Mouse (Mus musculus): ENCODE data around the gene Slc38a10. TPM values are rescaled to one million over a fixed set of nuclear protein-coding genes. Genes with fewer than 3 reads are reported as not detected.

The Slc38a10 gene
- total and polyA plus RNA-seq, 2 experiments from 2014 or later: 65.9 to 139 TPM

DNA sequence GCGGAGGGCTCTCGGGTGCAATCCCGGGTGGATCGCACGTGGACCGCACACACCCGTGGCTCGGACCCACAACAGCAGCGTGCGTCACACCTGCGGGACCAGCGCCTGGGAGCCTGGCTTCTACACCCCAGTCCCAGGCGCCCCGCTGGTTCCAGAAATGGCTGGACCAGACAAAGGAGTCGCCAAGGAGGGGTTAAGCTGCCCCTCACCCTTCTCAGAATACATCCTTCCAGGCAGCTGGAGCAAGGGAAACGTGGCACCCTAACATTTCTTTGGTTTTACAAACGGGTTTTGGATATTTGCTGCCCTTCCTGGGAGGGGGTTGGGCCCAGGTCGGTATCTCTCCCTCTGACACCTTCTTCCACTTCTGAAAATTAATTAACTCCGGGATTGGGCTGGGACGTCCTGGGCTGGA lies 35.7 kb upstream of the Slc38a10 start:
- Histone ChIP-seq H3K9ac (replicated peaks; ENCODE audit: low read depth, low read length) (peak overlapping the region; percentile 85), H3K36me3 (replicated peaks; ENCODE audit: control insufficient read depth, insufficient read depth, low read length) (no peaks in the 10 kb centered on the region), H3K4me1 (ENCODE audit: control insufficient read depth, insufficient read depth) (peaks cover 40% of the 10 kb centered on the region), H3K4me2 (ENCODE audit: low read depth, low read length) (peak overlapping the region; percentile 76), H3K9me3 (replicated peaks; ENCODE audit: control insufficient read depth, low read length) (no peaks in the 10 kb centered on the region), H3K27ac (ENCODE audit: low read depth) (peak overlapping the region; percentile 94), H3K4me3 (ENCODE audit: low read depth, low read length) (peak overlapping the region; percentile 77), H3K27me3 (ENCODE audit: control insufficient read depth, insufficient read depth, low read length) (no peaks in the 10 kb centered on the region)
- no peak for ATAC-seq (ENCODE audit: insufficient read depth, low read depth)
- no peak for TF ChIP-seq EP300 (IDR thresholded peaks at IDR 0.05; ENCODE audit: low read depth)
- no peak for TF ChIP-seq CTCF (IDR thresholded peaks at IDR 0.05; ENCODE audit: low read depth)
- 6% methylated on average over 20 of the region's 20 CpGs for WGBS
- DNase-seq (ENCODE audit: low spot score): no peak

DNA sequence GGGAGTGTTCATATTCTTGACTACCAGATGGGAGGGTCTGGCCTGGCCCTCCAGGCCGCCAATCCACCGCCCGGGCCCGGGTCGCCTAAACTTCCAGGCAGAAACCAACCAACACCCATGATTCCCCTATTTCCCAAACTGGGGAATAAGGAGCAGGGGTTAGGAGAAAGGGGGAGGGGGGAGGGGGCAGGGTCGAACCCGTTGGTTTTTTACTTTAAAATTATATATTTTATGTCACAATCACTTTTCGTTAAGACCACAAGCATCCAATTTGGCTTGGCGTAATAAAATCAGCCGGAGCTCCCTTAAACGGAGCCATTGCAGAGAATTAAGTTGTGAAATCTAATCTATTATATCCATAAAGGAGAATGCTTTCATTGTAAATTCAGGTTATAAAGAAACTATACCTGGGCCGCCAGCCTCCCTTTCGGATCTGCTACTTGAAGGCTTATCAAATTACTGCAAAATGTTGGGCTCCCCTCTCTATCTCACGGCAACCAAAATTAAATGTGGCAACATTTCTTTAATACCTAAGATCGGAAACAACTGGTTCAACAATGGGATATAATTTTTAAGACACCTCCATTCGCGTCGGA lies 35.1 kb upstream of the Slc38a10 start:
- no peaks in the 10 kb centered on the region for H3K36me3 ChIP-seq (replicated peaks; ENCODE audit: control insufficient read depth, insufficient read depth, low read length)
- DNase-seq (ENCODE audit: low spot score): no peak
- H3K9me3 ChIP-seq (replicated peaks; ENCODE audit: control insufficient read depth, low read length): no peaks in the 10 kb centered on the region
- no peak for ATAC-seq (ENCODE audit: insufficient read depth, low read depth)
- TF ChIP-seq CTCF (IDR thresholded peaks at IDR 0.05; ENCODE audit: low read depth): no peak
- TF ChIP-seq EP300 (IDR thresholded peaks at IDR 0.05; ENCODE audit: low read depth): no peak
- H3K27ac ChIP-seq (ENCODE audit: low read depth): peak overlapping the region; percentile 94
- no peaks in the 10 kb centered on the region for H3K27me3 ChIP-seq (ENCODE audit: control insufficient read depth, insufficient read depth, low read length)
- H3K4me3 ChIP-seq (ENCODE audit: low read depth, low read length): peak overlapping the region; percentile 77
- 17% methylated on average over 18 of the region's 18 CpGs for WGBS
- peak overlapping the region; percentile 76 for H3K4me2 ChIP-seq (ENCODE audit: low read depth, low read length)
- H3K9ac ChIP-seq (replicated peaks; ENCODE audit: low read depth, low read length): peak overlapping the region; percentile 85
- peaks cover 34% of the 10 kb centered on the region for H3K4me1 ChIP-seq (ENCODE audit: control insufficient read depth, insufficient read depth)

DNA sequence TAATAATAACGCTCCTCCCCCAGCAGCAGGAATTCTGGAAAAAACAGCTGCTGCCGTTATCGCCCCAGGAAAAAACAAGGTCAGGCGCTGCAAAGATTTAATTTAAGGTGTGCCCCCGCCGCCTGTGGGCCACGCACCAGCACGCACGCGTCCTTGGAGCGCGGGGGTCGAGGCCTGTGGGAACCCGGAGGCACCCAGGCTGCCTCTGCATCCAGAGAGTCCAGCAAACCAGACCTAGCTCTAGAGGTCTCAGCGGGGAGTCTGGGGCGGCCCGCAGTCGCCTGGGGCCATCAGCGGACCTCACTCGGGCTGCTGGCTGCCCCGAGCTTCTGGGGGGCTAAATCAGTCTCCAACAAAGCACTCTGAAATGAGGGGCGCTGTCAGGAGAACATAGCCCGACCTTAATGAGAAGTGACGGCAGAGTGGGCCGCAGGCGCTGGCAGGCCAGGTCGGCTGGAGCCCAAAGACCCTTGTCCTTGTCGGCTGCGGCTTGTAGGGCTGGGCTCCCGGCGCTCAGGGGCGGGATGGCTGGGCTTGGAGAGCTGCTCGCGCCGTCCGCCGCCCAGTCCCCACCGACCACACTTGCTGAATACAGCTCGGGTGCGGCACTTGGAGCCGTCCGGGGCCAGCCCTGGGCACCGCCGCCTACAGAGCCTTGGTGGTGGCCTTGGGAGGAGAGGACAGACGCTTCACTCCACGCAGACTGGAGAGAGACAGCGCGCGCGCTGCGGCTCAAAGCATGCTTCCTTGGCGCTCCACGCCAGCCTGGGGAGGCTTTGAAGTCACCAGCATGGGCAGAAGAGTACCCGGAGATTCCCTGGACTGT lies 34.4 kb upstream of the Slc38a10 start:
- Histone ChIP-seq H3K4me2 (ENCODE audit: low read depth, low read length) (peak overlapping the region; percentile 76), H3K9ac (replicated peaks; ENCODE audit: low read depth, low read length) (peak overlapping the region; percentile 85), H3K4me1 (ENCODE audit: control insufficient read depth, insufficient read depth) (peaks cover 33% of the 10 kb centered on the region), H3K4me3 (ENCODE audit: low read depth, low read length) (peak overlapping the region; percentile 77), H3K9me3 (replicated peaks; ENCODE audit: control insufficient read depth, low read length) (no peaks in the 10 kb centered on the region), H3K36me3 (replicated peaks; ENCODE audit: control insufficient read depth, insufficient read depth, low read length) (no peaks in the 10 kb centered on the region), H3K27ac (ENCODE audit: low read depth) (peak overlapping the region; percentile 94), H3K27me3 (ENCODE audit: control insufficient read depth, insufficient read depth, low read length) (no peaks in the 10 kb centered on the region)
- 5% methylated on average over 54 of the region's 54 CpGs for WGBS
- ATAC-seq (ENCODE audit: insufficient read depth, low read depth) (0 out of 2 replicates have a peak, but pooled peaks have one; percentile 2), DNase-seq (ENCODE audit: low spot score) (no peak)
- TF ChIP-seq EP300 (IDR thresholded peaks at IDR 0.05; ENCODE audit: low read depth) (no peak), CTCF (IDR thresholded peaks at IDR 0.05; ENCODE audit: low read depth) (no peak)

DNA sequence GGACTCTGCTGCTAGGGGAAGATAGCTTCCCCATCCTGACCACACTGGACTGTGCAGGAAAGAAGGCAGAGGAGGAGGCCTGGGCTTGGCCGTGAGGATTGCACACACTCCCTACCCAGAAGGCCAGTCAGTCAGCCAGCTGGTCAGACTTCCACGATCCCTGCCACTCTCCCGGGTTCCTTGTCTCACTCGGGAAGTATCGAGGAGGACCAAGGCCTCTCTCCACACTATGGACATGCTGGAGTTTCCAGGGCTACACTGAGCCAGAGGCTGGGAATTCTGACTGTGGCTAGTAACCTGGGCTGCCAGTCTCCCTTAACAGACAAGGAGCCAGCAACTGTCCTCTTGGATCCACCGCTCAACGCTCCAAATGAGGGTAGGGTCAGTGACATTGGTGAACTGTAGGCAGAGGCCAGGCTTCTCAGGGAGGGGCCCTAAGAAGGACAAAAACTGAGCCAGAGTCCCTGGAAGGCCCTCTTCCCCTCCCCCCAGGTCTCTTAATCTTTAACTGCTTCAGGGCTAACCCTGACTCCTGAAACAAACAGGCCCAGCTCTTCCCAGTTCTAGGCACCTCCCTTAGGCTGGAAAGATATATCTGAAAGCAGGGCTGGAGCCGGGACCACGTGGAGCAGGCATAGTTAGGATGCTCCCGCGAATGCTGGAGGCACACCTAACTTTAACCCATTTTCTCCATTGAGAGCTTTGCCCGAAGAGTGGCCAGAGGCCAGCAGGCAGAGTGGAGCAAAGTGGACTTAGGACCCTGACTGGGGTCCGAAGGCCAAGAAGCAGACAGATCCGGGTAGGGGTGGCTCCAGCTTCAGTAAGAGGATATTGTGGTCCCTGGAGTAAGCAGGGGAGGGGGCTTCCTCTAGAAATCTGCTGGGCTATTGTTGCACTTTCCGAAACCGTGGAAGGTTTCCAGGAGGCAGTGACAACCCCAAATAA lies 33.5 kb upstream of the Slc38a10 start:
- peak overlapping the region; percentile 76 for H3K4me2 ChIP-seq (ENCODE audit: low read depth, low read length)
- H3K9me3 ChIP-seq (replicated peaks; ENCODE audit: control insufficient read depth, low read length): no peaks in the 10 kb centered on the region
- ATAC-seq (ENCODE audit: insufficient read depth, low read depth) (peak; percentile 45), DNase-seq (ENCODE audit: low spot score) (peak; percentile 67)
- H3K9ac ChIP-seq (replicated peaks; ENCODE audit: low read depth, low read length): peak overlapping the region; percentile 85
- H3K4me3 ChIP-seq (ENCODE audit: low read depth, low read length): peak overlapping the region; percentile 77
- 14% methylated on average over 16 of the region's 16 CpGs for WGBS
- H3K27ac ChIP-seq (ENCODE audit: low read depth): peak overlapping the region; percentile 94
- TF ChIP-seq EP300 (IDR thresholded peaks at IDR 0.05; ENCODE audit: low read depth) (peak; percentile 84), CTCF (IDR thresholded peaks at IDR 0.05; ENCODE audit: low read depth) (no peak)
- H3K27me3 ChIP-seq (ENCODE audit: control insufficient read depth, insufficient read depth, low read length): no peaks in the 10 kb centered on the region
- no peaks in the 10 kb centered on the region for H3K36me3 ChIP-seq (replicated peaks; ENCODE audit: control insufficient read depth, insufficient read depth, low read length)
- H3K4me1 ChIP-seq (ENCODE audit: control insufficient read depth, insufficient read depth): peaks cover 29% of the 10 kb centered on the region

DNA sequence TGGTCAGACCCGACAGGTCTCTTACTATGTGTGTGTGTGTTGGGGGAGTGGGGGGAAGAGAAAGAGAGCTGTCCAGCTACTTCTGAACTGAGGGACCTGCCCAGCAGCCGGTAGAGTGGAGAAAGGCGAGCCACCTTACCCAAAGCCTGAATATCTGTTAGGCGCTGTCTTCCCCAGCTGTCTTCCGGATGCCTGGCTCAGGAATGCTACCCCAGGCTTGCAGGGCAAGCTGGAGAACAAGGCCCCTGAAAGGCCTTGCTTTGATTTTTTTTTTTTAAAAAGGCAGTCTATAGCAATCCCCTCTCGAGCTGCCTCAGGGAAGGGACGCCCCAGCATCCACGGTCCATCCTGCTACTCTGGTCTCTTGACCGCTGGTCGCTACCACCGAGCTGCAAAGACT lies 32.6 kb upstream of the Slc38a10 start:
- Histone ChIP-seq H3K27me3 (ENCODE audit: control insufficient read depth, insufficient read depth, low read length) (no peaks in the 10 kb centered on the region), H3K9me3 (replicated peaks; ENCODE audit: control insufficient read depth, low read length) (no peaks in the 10 kb centered on the region), H3K27ac (ENCODE audit: low read depth) (no peak overlapping the region), H3K4me2 (ENCODE audit: low read depth, low read length) (no peak overlapping the region), H3K9ac (replicated peaks; ENCODE audit: low read depth, low read length) (no peak overlapping the region), H3K4me1 (ENCODE audit: control insufficient read depth, insufficient read depth) (peaks cover 29% of the 10 kb centered on the region), H3K4me3 (ENCODE audit: low read depth, low read length) (no peak overlapping the region), H3K36me3 (replicated peaks; ENCODE audit: control insufficient read depth, insufficient read depth, low read length) (no peaks in the 10 kb centered on the region)
- WGBS: 67% methylated on average over 11 of the region's 11 CpGs
- ATAC-seq (ENCODE audit: insufficient read depth, low read depth) (no peak), DNase-seq (ENCODE audit: low spot score) (no peak)
- TF ChIP-seq EP300 (IDR thresholded peaks at IDR 0.05; ENCODE audit: low read depth) (no peak), CTCF (IDR thresholded peaks at IDR 0.05; ENCODE audit: low read depth) (no peak)

Data from heart, postnatal 0 days (tissue).